Mouse (Mus musculus): ENCODE results near the gene Adgrf3. TPM values are rescaled to one million over a fixed set of nuclear protein-coding genes. Genes with fewer than 3 reads are reported as not detected.

Gene Adgrf3
- total and polyA plus RNA-seq, 2 experiments from 2014 or later, result 0.08 to 0.23 TPM

DNA sequence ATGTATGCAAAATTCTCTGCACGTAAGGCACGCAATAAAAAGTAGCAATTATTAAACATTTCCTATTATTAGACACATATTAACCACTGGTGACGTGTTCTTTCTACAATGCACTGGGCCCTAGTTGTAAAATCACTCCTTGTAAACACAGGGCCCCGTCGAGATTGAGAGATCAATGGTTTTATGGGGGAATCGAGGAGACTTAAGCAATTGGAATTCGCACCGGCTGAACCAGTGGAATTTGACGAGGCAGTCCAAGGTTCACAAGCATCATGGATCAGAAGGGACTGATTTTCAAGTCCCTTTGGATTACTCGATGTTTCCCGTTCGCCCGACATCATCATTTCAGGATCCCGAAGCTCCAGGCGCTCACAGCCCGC is 26.4 kb upstream of the Adgrf3 start:
- Histone ChIP-seq H3K4me1 (ENCODE audit: control insufficient read depth, insufficient read depth) (peaks cover 23% of the 10 kb centered on the region), H3K27me3 (ENCODE audit: control insufficient read depth, insufficient read depth, low read length) (no peaks in the 10 kb centered on the region), H3K4me2 (ENCODE audit: low read depth, low read length) (peak overlapping the region; percentile 91), H3K27ac (ENCODE audit: low read depth) (peak overlapping the region; percentile 83), H3K9ac (replicated peaks; ENCODE audit: low read depth, low read length) (peak overlapping the region; percentile 50), H3K9me3 (replicated peaks; ENCODE audit: control insufficient read depth, low read length) (no peaks in the 10 kb centered on the region), H3K36me3 (replicated peaks; ENCODE audit: control insufficient read depth, insufficient read depth, low read length) (no peaks in the 10 kb centered on the region), H3K4me3 (ENCODE audit: low read depth, low read length) (peak overlapping the region; percentile 76)
- DNase-seq (ENCODE audit: low spot score) (no peak), ATAC-seq (ENCODE audit: insufficient read depth, low read depth) (no peak)
- 45% methylated on average over 16 of the region's 16 CpGs for WGBS
- no peak for TF ChIP-seq CTCF (IDR thresholded peaks at IDR 0.05; ENCODE audit: low read depth)
- no peak for TF ChIP-seq EP300 (IDR thresholded peaks at IDR 0.05; ENCODE audit: low read depth)

- Histone ChIP-seq H3K9me3 (replicated peaks; ENCODE audit: control insufficient read depth, low read length) (no peaks in the 10 kb centered on the region), H3K4me3 (ENCODE audit: low read depth, low read length) (no peak overlapping the region), H3K27me3 (ENCODE audit: control insufficient read depth, insufficient read depth, low read length) (no peaks in the 10 kb centered on the region), H3K4me2 (ENCODE audit: low read depth, low read length) (no peak overlapping the region), H3K27ac (ENCODE audit: low read depth) (no peak overlapping the region), H3K36me3 (replicated peaks; ENCODE audit: control insufficient read depth, insufficient read depth, low read length) (no peaks in the 10 kb centered on the region), H3K4me1 (ENCODE audit: control insufficient read depth, insufficient read depth) (peaks cover 23% of the 10 kb centered on the region), H3K9ac (replicated peaks; ENCODE audit: low read depth, low read length) (no peak overlapping the region)
- TF ChIP-seq CTCF (IDR thresholded peaks at IDR 0.05; ENCODE audit: low read depth) (peak; percentile 41), EP300 (IDR thresholded peaks at IDR 0.05; ENCODE audit: low read depth) (no peak)
- ATAC-seq (ENCODE audit: insufficient read depth, low read depth) (no peak), DNase-seq (ENCODE audit: low spot score) (no peak)
- 78% methylated on average over 4 of the region's 4 CpGs for WGBS
Measured at GRCm38 (mm10) chr5:30230901-30231300, 25.4 kb upstream of the Adgrf3 start.

GRCm38 (mm10) chr5:30222681-30223080 is 17.2 kb upstream of the Adgrf3 start:
- Histone ChIP-seq H3K9me3 (replicated peaks; ENCODE audit: control insufficient read depth, low read length) (no peaks in the 10 kb centered on the region), H3K4me2 (ENCODE audit: low read depth, low read length) (no peak overlapping the region), H3K27me3 (ENCODE audit: control insufficient read depth, insufficient read depth, low read length) (no peaks in the 10 kb centered on the region), H3K4me3 (ENCODE audit: low read depth, low read length) (no peak overlapping the region), H3K27ac (ENCODE audit: low read depth) (no peak overlapping the region), H3K36me3 (replicated peaks; ENCODE audit: control insufficient read depth, insufficient read depth, low read length) (0 out of 2 replicates have a peak, but pooled peaks cover 5% of the 10 kb centered on the region), H3K4me1 (ENCODE audit: control insufficient read depth, insufficient read depth) (no peaks in the 10 kb centered on the region), H3K9ac (replicated peaks; ENCODE audit: low read depth, low read length) (no peak overlapping the region)
- TF ChIP-seq EP300 (IDR thresholded peaks at IDR 0.05; ENCODE audit: low read depth) (no peak), CTCF (IDR thresholded peaks at IDR 0.05; ENCODE audit: low read depth) (no peak)
- WGBS, result 96% methylated on average over 8 of the region's 8 CpGs
- no peak for ATAC-seq (ENCODE audit: insufficient read depth, low read depth)
- DNase-seq (ENCODE audit: low spot score), result no peak

- H3K36me3 ChIP-seq (replicated peaks; ENCODE audit: control insufficient read depth, insufficient read depth, low read length), result 0 out of 2 replicates have a peak, but pooled peaks cover 5% of the 10 kb centered on the region
- H3K4me1 ChIP-seq (ENCODE audit: control insufficient read depth, insufficient read depth), result no peaks in the 10 kb centered on the region
- DNase-seq (ENCODE audit: low spot score), result no peak
- H3K9me3 ChIP-seq (replicated peaks; ENCODE audit: control insufficient read depth, low read length), result no peaks in the 10 kb centered on the region
- H3K27me3 ChIP-seq (ENCODE audit: control insufficient read depth, insufficient read depth, low read length), result no peaks in the 10 kb centered on the region
- 87% methylated on average over 8 of the region's 8 CpGs for WGBS
- no peak overlapping the region for H3K9ac ChIP-seq (replicated peaks; ENCODE audit: low read depth, low read length)
- no peak overlapping the region for H3K4me3 ChIP-seq (ENCODE audit: low read depth, low read length)
- ATAC-seq (ENCODE audit: insufficient read depth, low read depth), result no peak
- no peak overlapping the region for H3K4me2 ChIP-seq (ENCODE audit: low read depth, low read length)
- TF ChIP-seq EP300 (IDR thresholded peaks at IDR 0.05; ENCODE audit: low read depth) (no peak), CTCF (IDR thresholded peaks at IDR 0.05; ENCODE audit: low read depth) (no peak)
- H3K27ac ChIP-seq (ENCODE audit: low read depth), result no peak overlapping the region
Measured at GRCm38 (mm10) chr5:30220666-30221065, 15.1 kb upstream of the Adgrf3 start.

GRCm38 (mm10) chr5:30219715-30220114 is 14.2 kb upstream of the Adgrf3 start:
- TF ChIP-seq CTCF (IDR thresholded peaks at IDR 0.05; ENCODE audit: low read depth) (no peak), EP300 (IDR thresholded peaks at IDR 0.05; ENCODE audit: low read depth) (no peak)
- WGBS, result 74% methylated on average over 2 of the region's 2 CpGs
- ATAC-seq (ENCODE audit: insufficient read depth, low read depth), result no peak

DNA sequence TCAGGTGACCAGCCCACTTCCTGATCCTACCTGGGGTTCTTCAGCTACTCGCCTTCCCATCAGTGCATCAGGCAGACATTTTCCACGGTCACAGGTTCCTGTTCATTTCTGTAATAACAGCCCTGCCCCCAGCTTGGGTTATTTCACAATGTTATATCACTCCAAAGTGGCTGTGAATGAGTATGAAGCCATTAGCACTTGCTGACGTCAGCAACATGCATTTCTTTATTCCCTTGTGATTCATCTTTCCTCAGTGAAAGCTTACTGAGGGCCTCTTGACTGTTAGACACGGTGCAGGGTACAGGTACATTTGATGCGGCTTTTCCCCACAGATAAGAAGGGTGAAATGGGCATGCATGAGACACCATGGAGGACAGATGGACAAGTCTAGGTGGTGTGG is 10.4 kb upstream of the Adgrf3 start:
- no peak overlapping the region for H3K9ac ChIP-seq (replicated peaks; ENCODE audit: low read depth, low read length)
- no peak overlapping the region for H3K4me2 ChIP-seq (ENCODE audit: low read depth, low read length)
- no peak for DNase-seq (ENCODE audit: low spot score)
- H3K4me3 ChIP-seq (ENCODE audit: low read depth, low read length), result no peak overlapping the region
- H3K27me3 ChIP-seq (ENCODE audit: control insufficient read depth, insufficient read depth, low read length), result no peaks in the 10 kb centered on the region
- H3K9me3 ChIP-seq (replicated peaks; ENCODE audit: control insufficient read depth, low read length), result no peaks in the 10 kb centered on the region
- TF ChIP-seq EP300 (IDR thresholded peaks at IDR 0.05; ENCODE audit: low read depth), result no peak
- no peak for TF ChIP-seq CTCF (IDR thresholded peaks at IDR 0.05; ENCODE audit: low read depth)
- H3K36me3 ChIP-seq (replicated peaks; ENCODE audit: control insufficient read depth, insufficient read depth, low read length), result no peaks in the 10 kb centered on the region
- WGBS, result 62% methylated on average over 5 of the region's 5 CpGs
- no peak overlapping the region for H3K27ac ChIP-seq (ENCODE audit: low read depth)
- no peaks in the 10 kb centered on the region for H3K4me1 ChIP-seq (ENCODE audit: control insufficient read depth, insufficient read depth)
- no peak for ATAC-seq (ENCODE audit: insufficient read depth, low read depth)

More at GRCm38 (mm10) chr5:30219715-30220114, 14.2 kb upstream of the Adgrf3 start:
- Histone ChIP-seq H3K4me1 (ENCODE audit: control insufficient read depth, insufficient read depth) (no peaks in the 10 kb centered on the region), H3K9ac (replicated peaks; ENCODE audit: low read depth, low read length) (no peak overlapping the region), H3K27ac (ENCODE audit: low read depth) (no peak overlapping the region), H3K9me3 (replicated peaks; ENCODE audit: control insufficient read depth, low read length) (no peaks in the 10 kb centered on the region), H3K27me3 (ENCODE audit: control insufficient read depth, insufficient read depth, low read length) (no peaks in the 10 kb centered on the region), H3K4me3 (ENCODE audit: low read depth, low read length) (no peak overlapping the region), H3K4me2 (ENCODE audit: low read depth, low read length) (no peak overlapping the region), H3K36me3 (replicated peaks; ENCODE audit: control insufficient read depth, insufficient read depth, low read length) (0 out of 2 replicates have a peak, but pooled peaks cover 5% of the 10 kb centered on the region)
- DNase-seq (ENCODE audit: low spot score), result no peak

Measured in heart, postnatal 0 days (tissue).